Mouse (Mus musculus) CD8-positive naive resting alpha-beta T cell, adult 57 days (primary cell): ENCODE data around the gene Cdca5. TPM values are rescaled to one million over a fixed set of nuclear protein-coding genes. Genes with fewer than 3 reads are reported as not detected.

ENCODE experiments used
- total RNA-seq: library from RNA; stranded (reverse); gene quantifications from one replicate; pipeline ENCODE4 v1.2.4, GENCODE M21; 2023

Cdca5 gene
- total RNA-seq, 1 experiment from 2014 or later, result 0.89 TPM

Other genes starting within 250 kb of the Cdca5 start
- 152 TPM for gene Frmd8, start 209.7 kb upstream of the Cdca5 start, total RNA-seq
- gene Slc25a45, start 207.2 kb upstream of the Cdca5 start, total RNA-seq, result 20.8 TPM
- gene Tigd3, start 190.8 kb upstream of the Cdca5 start, total RNA-seq, result 1.7 TPM
- 147 TPM for gene Dpf2, start 172.0 kb upstream of the Cdca5 start, total RNA-seq
- gene Cdc42ep2, start 160.2 kb upstream of the Cdca5 start, total RNA-seq, result 0.67 TPM
- 63.5 TPM for gene Pola2, start 120.8 kb upstream of the Cdca5 start, total RNA-seq
- gene Slc22a20, start 98.8 kb upstream of the Cdca5 start, total RNA-seq, result not detected
- 143 TPM for gene Capn1, start 69.1 kb upstream of the Cdca5 start, total RNA-seq
- 46.9 TPM for gene Syvn1, start 38.4 kb upstream of the Cdca5 start, total RNA-seq
- gene Mrpl49, start 27.2 kb upstream of the Cdca5 start, total RNA-seq, result 18.0 TPM
- gene Fau, start 27.1 kb upstream of the Cdca5 start, total RNA-seq, result 3,401 TPM
- gene Znhit2, start 23.8 kb upstream of the Cdca5 start, total RNA-seq, result 11.9 TPM
- 18.8 TPM for gene Tm7sf2, start 16.6 kb upstream of the Cdca5 start, total RNA-seq
- 110 TPM for gene Vps51, start 7.8 kb upstream of the Cdca5 start, total RNA-seq
- gene Tmem262, start 5.0 kb upstream of the Cdca5 start, total RNA-seq, result not detected
- gene Gm28374, start 2.7 kb upstream of the Cdca5 start, total RNA-seq, result not detected
- 44.0 TPM for gene Zfpl1, start within 50 bp of the Cdca5 start, total RNA-seq
- gene AC131692.1, start 9.4 kb downstream of the Cdca5 start, total RNA-seq, result not detected
- gene Naaladl1, start 20.8 kb downstream of the Cdca5 start, total RNA-seq, result not detected
- 9.6 TPM for gene Sac3d1, start 33.7 kb downstream of the Cdca5 start, total RNA-seq
- 32.0 TPM for gene Snx15, start 43.3 kb downstream of the Cdca5 start, total RNA-seq
- gene Batf2, start 56.0 kb downstream of the Cdca5 start, total RNA-seq, result not detected
- 26.0 TPM for gene Arl2, start 56.6 kb downstream of the Cdca5 start, total RNA-seq
- not detected for gene Majin, start 99.4 kb downstream of the Cdca5 start, total RNA-seq
- not detected for gene Gpha2, start 141.4 kb downstream of the Cdca5 start, total RNA-seq
- gene Ppp2r5b, start 150.9 kb downstream of the Cdca5 start, total RNA-seq, result 21.7 TPM
- gene Atg2a, start 156.7 kb downstream of the Cdca5 start, total RNA-seq, result 156 TPM
- 86.5 TPM for gene Ehd1, start 191.7 kb downstream of the Cdca5 start, total RNA-seq
- gene Cdc42bpg, start 221.5 kb downstream of the Cdca5 start, total RNA-seq, result 9.1 TPM
- gene Men1, start 250.0 kb downstream of the Cdca5 start, total RNA-seq, result 46.4 TPM